ENCODE assay signal across 22 mouse cellular contexts in the genomic region with DNA sequence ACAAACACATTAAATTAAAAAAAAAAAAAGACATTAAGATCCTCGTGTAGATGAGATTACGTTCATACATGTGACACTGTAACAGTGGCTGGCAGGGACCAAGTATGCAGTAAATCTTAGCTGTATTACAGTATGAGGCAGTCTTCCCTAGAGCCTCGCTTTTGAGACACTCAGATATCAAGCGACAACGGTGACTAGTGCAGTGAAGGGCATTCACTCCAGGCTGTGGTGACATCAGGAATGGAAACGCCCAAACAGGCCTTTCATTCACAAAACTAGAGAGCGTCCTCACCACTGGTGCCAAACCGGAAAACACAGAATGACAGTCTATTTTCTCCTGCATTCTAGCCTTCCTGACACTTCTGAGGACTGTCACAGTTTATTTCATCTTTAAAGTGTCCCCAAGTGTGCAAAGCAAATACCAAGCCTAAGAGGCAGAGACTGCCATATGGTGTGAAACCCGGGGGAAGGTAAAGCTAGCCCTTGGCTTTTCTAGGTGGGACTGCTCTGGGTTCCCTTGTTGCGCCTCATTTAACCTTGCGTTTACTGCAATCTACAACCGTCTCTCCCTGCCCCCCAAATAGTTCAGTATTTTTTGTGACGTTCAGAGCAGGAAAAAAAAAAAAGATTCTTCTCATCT.
DNase-seq lines count a peak whose midpoint lies in the region; ATAC-seq and TF ChIP-seq lines count a peak whose summit lies in the region.
"Had no signal": no experiment of that assay in that cellular context is flagged by ENCODE, and none has a peak within 500 bp of the region (broad histone marks: within the 10 kb centered on the region; RNA-seq: fewer than 3 reads in every experiment).

No protein-coding gene starts in this region.

- H3K9ac ChIP-seq in hindbrain, postnatal 0 days (replicated peaks; ENCODE audit: low read length): no peak overlapping the region
- H3K9ac ChIP-seq in hindbrain, embryonic 13.5 days: no peak overlapping the region
- no peak overlapping the region for H3K9ac ChIP-seq in midbrain, embryonic 14.5 days (replicated peaks; ENCODE audit: low read length)
- H3K9ac ChIP-seq: forebrain, embryonic 12.5 days; hindbrain, embryonic 14.5 days had no signal

- no peak overlapping the region for H3K27ac ChIP-seq in hindbrain, postnatal 0 days
- no peak overlapping the region for H3K27ac ChIP-seq in hindbrain, embryonic 13.5 days
- no peak overlapping the region for H3K27ac ChIP-seq in midbrain, embryonic 14.5 days (replicated peaks; ENCODE audit: low read depth, low read length)
- H3K27ac ChIP-seq in midbrain, embryonic 10.5 days (replicated peaks): no peak overlapping the region
- 0 out of 2 replicates have a peak overlapping the region, but pooled peaks have one; percentile 58 for H3K27ac ChIP-seq in limb, embryonic 10.5 days
- H3K27ac ChIP-seq: embryonic facial prominence, embryonic 13.5 days; forebrain, embryonic 12.5 days; heart, embryonic 10.5 days; hindbrain, embryonic 14.5 days had no signal

- ATAC-seq in hindbrain, postnatal 0 days: 0 out of 2 replicates have a peak, but pooled peaks have one; percentile 30
- no peak for ATAC-seq in hindbrain, embryonic 13.5 days (ENCODE audit: low FRiP score)
- no peak for ATAC-seq in midbrain, embryonic 14.5 days (ENCODE audit: low FRiP score, low TSS enrichment)
- ATAC-seq in cerebellum, adult (ENCODE audit: insufficient number of reproducible peaks, low FRiP score, low TSS enrichment): no peak
- ATAC-seq: forebrain, embryonic 16.5 days; inflammation-experienced regulatory T-cells, adult 6 months had no signal

- H3K27me3 ChIP-seq in hindbrain, postnatal 0 days (ENCODE audit: insufficient read depth, low read length): no peaks in the 10 kb centered on the region
- no peaks in the 10 kb centered on the region for H3K27me3 ChIP-seq in hindbrain, embryonic 13.5 days
- H3K27me3 ChIP-seq in midbrain, embryonic 14.5 days (ENCODE audit: control insufficient read depth, insufficient read depth, low read length): no peaks in the 10 kb centered on the region
- peaks cover 3% of the 10 kb centered on the region for H3K27me3 ChIP-seq in midbrain, embryonic 10.5 days (ENCODE audit: low read depth, poor library complexity, severe bottlenecking)
- H3K27me3 ChIP-seq in limb, embryonic 10.5 days (ENCODE audit: low read depth, poor library complexity, severe bottlenecking): 0 out of 2 replicates have a peak, but pooled peaks cover under 1% of the 10 kb centered on the region
- H3K27me3 ChIP-seq: embryonic facial prominence, embryonic 13.5 days had no signal

- H3K36me3 ChIP-seq in hindbrain, postnatal 0 days (ENCODE audit: insufficient read depth, low read length): no peaks in the 10 kb centered on the region
- no peaks in the 10 kb centered on the region for H3K36me3 ChIP-seq in hindbrain, embryonic 13.5 days
- no peaks in the 10 kb centered on the region for H3K36me3 ChIP-seq in midbrain, embryonic 14.5 days (ENCODE audit: control insufficient read depth, insufficient read depth, low read length)
- no peaks in the 10 kb centered on the region for H3K36me3 ChIP-seq in midbrain, embryonic 10.5 days
- no peaks in the 10 kb centered on the region for H3K36me3 ChIP-seq in limb, embryonic 10.5 days
- H3K36me3 ChIP-seq: embryonic facial prominence, embryonic 13.5 days; forebrain, embryonic 12.5 days; G1E; heart, embryonic 10.5 days had no signal

- H3K4me1 ChIP-seq in hindbrain, postnatal 0 days (ENCODE audit: insufficient read depth, low read length): no peaks in the 10 kb centered on the region
- H3K4me1 ChIP-seq in hindbrain, embryonic 13.5 days (replicated peaks): peaks cover 11% of the 10 kb centered on the region
- peaks cover 2% of the 10 kb centered on the region for H3K4me1 ChIP-seq in midbrain, embryonic 14.5 days (ENCODE audit: control insufficient read depth, insufficient read depth, low read length)
- H3K4me1 ChIP-seq in midbrain, embryonic 10.5 days: peaks cover 35% of the 10 kb centered on the region
- H3K4me1 ChIP-seq in limb, embryonic 10.5 days: peaks cover 58% of the 10 kb centered on the region

- TF ChIP-seq CTCF in hindbrain, postnatal 0 days (IDR thresholded peaks at IDR 0.05; ENCODE audit: low read depth): no peak

- no peak overlapping the region for H3K4me2 ChIP-seq in hindbrain, postnatal 0 days (ENCODE audit: low read depth, low read length)
- H3K4me2 ChIP-seq in hindbrain, embryonic 13.5 days: no peak overlapping the region
- no peak overlapping the region for H3K4me2 ChIP-seq in midbrain, embryonic 14.5 days (ENCODE audit: low read length)
- H3K4me2 ChIP-seq: embryonic facial prominence, embryonic 13.5 days; forebrain, embryonic 12.5 days; hindbrain, embryonic 14.5 days had no signal

- DNase-seq in hindbrain, postnatal 0 days (ENCODE audit: low spot score): no peak
- DNase-seq in midbrain, embryonic 14.5 days: peak; percentile 20
- no peak for DNase-seq in midbrain, embryonic 10.5 days (ENCODE audit: low spot score)
- peak; percentile 59 for DNase-seq in ZHBTc4 (ENCODE audit: low read depth, low spot score)
- DNase-seq in limb, embryonic 10.5 days (ENCODE audit: low spot score): no peak
- DNase-seq: adrenal gland, postnatal 10 days; cerebellum, adult 18-20 months; cerebellum, adult 9-11 months; cerebellum, postnatal 36 days; gastrocnemius, adult 2 months; gastrocnemius, postnatal 25 days; heart, postnatal 10 days; heart, postnatal 4 days had no signal

- H3K4me3 ChIP-seq in hindbrain, postnatal 0 days (ENCODE audit: low read length): no peak overlapping the region
- no peak overlapping the region for H3K4me3 ChIP-seq in hindbrain, embryonic 13.5 days
- H3K4me3 ChIP-seq in midbrain, embryonic 14.5 days (replicated peaks; ENCODE audit: low read depth, low read length): no peak overlapping the region
- H3K4me3 ChIP-seq in midbrain, embryonic 10.5 days: no peak overlapping the region
- no peak overlapping the region for H3K4me3 ChIP-seq in limb, embryonic 10.5 days
- H3K4me3 ChIP-seq: embryonic facial prominence, embryonic 13.5 days; forebrain, embryonic 12.5 days; gastrocnemius, adult 2 months; heart, embryonic 10.5 days had no signal

- WGBS in hindbrain, postnatal 0 days: 66% methylated on average over 13 of the region's 13 CpGs
- 79% methylated on average over 13 of the region's 13 CpGs for WGBS in hindbrain, embryonic 13.5 days
- WGBS in midbrain, embryonic 14.5 days: 59% methylated on average over 13 of the region's 13 CpGs
- 84% methylated on average over 13 of the region's 13 CpGs for WGBS in midbrain, embryonic 10.5 days
- WGBS in limb, embryonic 10.5 days: 82% methylated on average over 13 of the region's 13 CpGs

- H3K9me3 ChIP-seq in hindbrain, postnatal 0 days (ENCODE audit: low read length): no peaks in the 10 kb centered on the region
- H3K9me3 ChIP-seq in hindbrain, embryonic 13.5 days: no peaks in the 10 kb centered on the region
- no peaks in the 10 kb centered on the region for H3K9me3 ChIP-seq in midbrain, embryonic 14.5 days (ENCODE audit: control insufficient read depth, low read length)
- no peaks in the 10 kb centered on the region for H3K9me3 ChIP-seq in midbrain, embryonic 10.5 days (replicated peaks)
- no peaks in the 10 kb centered on the region for H3K9me3 ChIP-seq in limb, embryonic 10.5 days (replicated peaks)
- H3K9me3 ChIP-seq: embryonic facial prominence, embryonic 13.5 days; forebrain, embryonic 12.5 days; G1E; heart, embryonic 10.5 days had no signal

Comparison
In these comparisons a context has a peak if more than half of its experiments do, and no peak if none do; other contexts are left out.
1. DNase-seq: peak in midbrain, embryonic 14.5 days (single experiment) and ZHBTc4 (single experiment); none in hindbrain, postnatal 0 days (single experiment), midbrain, embryonic 10.5 days (single experiment) and limb, embryonic 10.5 days (single experiment).